Mouse (Mus musculus) E14TG2a.4 (cell line): ENCODE measurements around the gene Iqcd.

Source experiments
- CTCF ChIP-seq: conservative IDR thresholded peaks from 2 replicates; pipeline ENCODE4 v1.5.1; 2014; ENCODE audit warnings: low read length
- NANOG ChIP-seq: IDR thresholded peaks from 2 replicates; pipeline ENCODE4 v1.6.1; 2014; ENCODE audit warnings: borderline replicate concordance, low read length, mixed read lengths
- POU5F1 ChIP-seq: IDR thresholded peaks from 2 replicates; pipeline ENCODE4 v1.6.1; 2014; ENCODE audit warnings: low read length, borderline replicate concordance

- TF ChIP-seq CTCF (no peak), POU5F1 (no peak), NANOG (no peak)
Observed at GRCm38 (mm10) chr5:120558041-120558440, 30.8 kb upstream of the Iqcd start.
